Mouse (Mus musculus) kidney, postnatal 0 days (tissue): ENCODE results near the gene Zfp790. TPM values are rescaled to one million over a fixed set of nuclear protein-coding genes. Genes with fewer than 3 reads are reported as not detected.

Experiments
- ATAC-seq: fragments of 200-750 bp; cut with Nextera tagmentation; replicated peaks from 2 replicates; pipeline ENCODE4 v1.8.0; 2017; ENCODE audit warnings: low read depth, moderate number of reproducible peaks, moderate TSS enrichment, moderate library complexity; ENCODE audit not compliant: low FRiP score
- DNase-seq: peaks from one replicate; pipeline ENCODE4 v3.0.0-alpha.2; 2016; ENCODE audit warnings: low spot score
- H3K27ac ChIP-seq: fragments of 300-500 bp; sonication (generic); 2 replicates; pipeline ENCODE4 v1.5.1; 2014; ENCODE audit warnings: mild to moderate bottlenecking
- H3K27me3 ChIP-seq: fragments of 300-500 bp; sonication (generic); 2 replicates; pipeline ENCODE4 v1.6.1; 2014; ENCODE audit warnings: low read length, mixed read lengths; ENCODE audit not compliant: insufficient read depth
- H3K36me3 ChIP-seq: fragments of 300-500 bp; sonication (generic); 2 replicates; pipeline ENCODE4 v1.6.1; 2014; ENCODE audit warnings: low read length, mixed read lengths; ENCODE audit not compliant: insufficient read depth
- H3K4me1 ChIP-seq: fragments of 300-500 bp; sonication (generic); replicated peaks from 2 replicates; pipeline ENCODE4 v1.6.1; 2014; ENCODE audit warnings: antibody characterized with exemption, low read length, mixed read lengths; ENCODE audit not compliant: insufficient read depth
- H3K4me2 ChIP-seq: fragments of 300-500 bp; sonication (generic); 2 replicates; pipeline ENCODE4 v1.6.1; 2014; ENCODE audit warnings: mild to moderate bottlenecking, low read length, moderate library complexity, mixed read lengths
- H3K4me3 ChIP-seq: fragments of 300-500 bp; sonication (generic); replicated peaks from 2 replicates; pipeline ENCODE4 v1.5.1; 2014; ENCODE audit warnings: low read depth, low read length
- H3K9ac ChIP-seq: fragments of 300-500 bp; sonication (generic); 2 replicates; pipeline ENCODE4 v1.6.1; 2014; ENCODE audit warnings: low read depth, low read length
- H3K9me3 ChIP-seq: fragments of 300-500 bp; sonication (generic); replicated peaks from 2 replicates; pipeline ENCODE4 v1.6.1; 2016; ENCODE audit warnings: low read length, inconsistent platforms, mixed read lengths
- CTCF ChIP-seq: IDR thresholded peaks from 2 replicates; pipeline ENCODE4 v1.5.1; 2016; ENCODE audit warnings: antibody characterized with exemption, low read depth, mild to moderate bottlenecking, moderate library complexity
- WGBS: fragments of 180-500 bp; shearing (Covaris S2); extraction: QIAGEN DNeasy Blood & Tissue Kit; methylation state at CpG from one replicate; pipeline ENCODE4 v1.1.7; 2014; 5-methylcytosine and 5-hydroxymethylcytosine counted together
- polyA plus RNA-seq: library from polyadenylated mRNA; unstranded; fragments of >200 nt; fragmentation: Nextera tagmentation; extraction: Ambion mirVana; gene quantifications from 2 replicates; pipeline ENCODE4 v1.2.1, GENCODE M21; 2015

Gene Zfp790
- polyA plus RNA-seq, 1 experiment from 2014 or later = 9.1 TPM

DNA sequence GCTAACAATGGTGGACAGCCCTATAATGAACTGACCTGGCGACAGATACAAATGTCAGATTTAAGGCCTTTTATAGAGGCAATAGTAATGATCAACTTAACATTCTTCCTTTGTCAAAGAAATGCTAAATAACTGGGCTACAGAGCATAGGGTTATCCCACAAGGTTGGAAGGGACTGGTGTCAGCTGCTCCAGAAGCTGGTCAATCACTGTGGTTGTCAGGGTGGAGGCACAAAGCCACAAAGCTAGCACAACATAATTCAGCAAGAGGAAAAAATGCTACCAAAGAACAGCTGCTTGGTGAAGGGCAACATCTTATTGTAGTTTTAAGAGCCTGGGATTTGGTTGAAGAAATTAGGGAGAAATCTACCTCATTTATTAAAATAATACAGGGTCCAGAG is 3.7 kb upstream of the Zfp790 start:
- no peak for DNase-seq

DNA sequence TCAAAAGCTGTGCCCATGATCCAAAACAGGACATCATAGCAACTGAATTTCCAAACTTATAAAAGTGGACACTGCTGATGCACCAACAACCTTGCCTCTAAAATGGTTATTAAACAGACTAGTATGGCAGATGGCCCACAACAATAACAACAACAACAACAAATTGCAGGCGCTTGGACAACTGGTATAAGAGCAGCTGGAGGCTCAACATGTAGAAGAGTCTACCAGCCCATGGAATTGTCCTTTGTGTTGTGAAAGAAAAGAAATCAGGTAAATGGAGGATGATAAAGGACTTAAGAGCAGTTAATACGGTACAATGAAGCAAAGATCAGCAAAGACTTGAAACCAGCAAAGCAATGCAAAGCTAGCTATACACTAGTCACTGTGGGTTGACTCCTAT is 1.5 kb upstream of the Zfp790 start:
- DNase-seq (no peak), ATAC-seq (no peak)
- 97% methylated on average over 2 of the region's 2 CpGs for WGBS
- no peak overlapping the region for H3K27ac ChIP-seq
- TF ChIP-seq CTCF = no peak
- no peak overlapping the region for H3K4me2 ChIP-seq
- H3K4me3 ChIP-seq = no peak overlapping the region
- H3K9ac ChIP-seq = no peak overlapping the region
- H3K9me3 ChIP-seq = no peaks in the 10 kb centered on the region
- no peaks in the 10 kb centered on the region for H3K27me3 ChIP-seq
- peaks cover 6% of the 10 kb centered on the region; the same call in 1 of the 2 replicates for H3K4me1 ChIP-seq
- no peaks in the 10 kb centered on the region for H3K36me3 ChIP-seq

More for the DNA sequence above, 3.7 kb upstream of the Zfp790 start:
- Histone ChIP-seq H3K27ac (no peak overlapping the region), H3K4me2 (no peak overlapping the region), H3K4me1 (peaks cover 4% of the 10 kb centered on the region; the same call in 1 of the 2 replicates), H3K9me3 (no peaks in the 10 kb centered on the region), H3K36me3 (no peaks in the 10 kb centered on the region), H3K9ac (no peak overlapping the region), H3K27me3 (no peaks in the 10 kb centered on the region), H3K4me3 (no peak overlapping the region)
- ATAC-seq = no peak
- WGBS = 95% methylated on average over 1 of the region's 1 CpGs
- no peak for TF ChIP-seq CTCF

DNA sequence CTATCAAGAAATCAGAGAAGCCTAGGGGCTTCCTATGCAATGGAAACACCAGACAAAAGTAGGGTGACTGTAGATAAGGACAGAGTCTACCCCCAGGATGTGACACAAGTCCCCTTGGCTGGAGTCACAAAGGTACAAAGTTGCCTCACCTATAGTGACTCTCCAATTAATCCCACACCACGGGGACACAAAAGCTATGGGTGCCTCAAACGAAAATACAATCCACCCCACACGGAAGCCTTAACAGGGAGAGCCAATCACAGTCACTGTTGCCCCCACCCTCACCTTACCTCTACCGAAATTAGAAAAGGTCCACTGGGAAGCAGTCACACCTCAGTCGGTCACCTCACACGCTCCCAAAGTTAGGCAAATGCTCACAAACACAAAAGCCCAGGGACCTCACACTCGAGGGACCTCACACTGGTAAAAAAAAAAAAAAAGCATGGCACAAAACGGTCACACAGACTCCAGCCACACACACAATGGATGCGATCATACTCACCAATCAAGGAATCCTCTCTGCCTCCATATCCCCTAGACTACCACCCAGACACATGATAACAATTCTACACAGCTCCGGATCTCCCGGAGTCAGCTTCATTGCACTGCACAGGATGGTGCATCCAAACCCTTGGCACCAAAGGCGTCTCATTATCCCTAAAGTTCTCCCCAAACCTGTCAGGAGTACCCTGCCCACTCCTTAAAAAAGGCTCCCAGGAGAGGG is 691 bp upstream of the Zfp790 start:
- Histone ChIP-seq H3K4me3 (peak overlapping the region; percentile 64), H3K9ac (peak overlapping the region; percentile 60), H3K4me1 (peaks cover 8% of the 10 kb centered on the region; the same call in 1 of the 2 replicates), H3K9me3 (no peaks in the 10 kb centered on the region), H3K27ac (no peak overlapping the region), H3K36me3 (no peaks in the 10 kb centered on the region), H3K4me2 (peak overlapping the region; percentile 91), H3K27me3 (no peaks in the 10 kb centered on the region)
- WGBS = 2% methylated on average over 12 of the region's 12 CpGs
- ATAC-seq (peak; percentile 14; the same call in 1 of the 2 replicates), DNase-seq (peak; percentile 12)
- no peak for TF ChIP-seq CTCF

DNA sequence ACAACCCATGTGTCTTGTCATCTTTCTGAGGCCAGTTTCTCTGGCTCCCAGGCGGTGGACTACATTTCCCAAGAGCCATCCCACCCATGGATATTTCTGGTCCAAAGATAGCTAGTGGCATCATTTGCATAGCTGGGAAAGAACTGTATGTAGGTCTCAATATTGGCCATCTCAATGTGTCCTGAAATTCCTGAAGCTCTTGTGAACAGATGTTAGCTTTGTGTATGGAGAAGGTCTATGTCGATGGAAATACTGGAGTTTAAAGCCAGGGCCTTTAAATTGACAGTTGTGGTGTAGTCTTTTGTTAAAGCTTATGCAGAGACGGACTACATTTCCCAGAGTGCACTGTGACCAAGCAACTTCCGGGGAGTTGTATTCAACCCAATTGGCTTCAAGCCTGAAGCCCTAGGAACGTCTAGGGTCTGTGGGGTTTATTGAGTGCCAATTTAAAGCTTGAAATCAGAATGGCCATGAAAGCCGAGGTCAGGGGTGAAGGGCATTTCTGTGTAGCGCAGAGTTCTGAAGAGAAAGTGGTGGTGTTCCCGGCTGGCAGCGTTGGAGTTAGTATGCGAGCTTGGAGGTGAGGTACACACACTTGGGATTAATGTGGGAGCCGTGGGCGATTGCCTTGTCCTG is 2.8 kb downstream of the Zfp790 start:
- WGBS = 4% methylated on average over 12 of the region's 12 CpGs

DNA sequence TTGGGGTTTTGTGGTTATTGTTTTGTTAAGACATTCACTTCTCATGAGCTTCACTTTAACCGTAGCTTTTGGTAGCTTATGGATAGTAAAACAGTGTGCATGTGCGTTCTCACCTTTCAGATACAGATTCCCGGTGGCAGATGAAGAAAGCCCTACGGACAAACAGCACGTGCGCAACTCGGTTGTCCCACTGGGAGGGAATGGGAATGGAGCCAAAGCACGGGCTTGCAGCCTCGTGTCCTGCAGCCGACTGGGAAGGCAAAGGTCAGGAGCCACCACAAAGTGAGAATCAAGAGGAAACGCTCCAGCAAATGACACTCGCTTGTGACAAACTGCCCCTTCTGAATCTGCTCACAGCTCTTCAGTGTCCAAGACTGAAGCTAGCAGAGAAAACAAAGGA is 12.1 kb downstream of the Zfp790 start:
- peaks cover 55% of the 10 kb centered on the region for H3K36me3 ChIP-seq
- no peak overlapping the region for H3K9ac ChIP-seq
- no peaks in the 10 kb centered on the region for H3K4me1 ChIP-seq
- DNase-seq (no peak), ATAC-seq (no peak)
- H3K27ac ChIP-seq = no peak overlapping the region
- H3K9me3 ChIP-seq = no peaks in the 10 kb centered on the region
- no peaks in the 10 kb centered on the region for H3K27me3 ChIP-seq
- H3K4me3 ChIP-seq = no peak overlapping the region
- H3K4me2 ChIP-seq = no peak overlapping the region
- TF ChIP-seq CTCF = no peak
- 90% methylated on average over 12 of the region's 12 CpGs for WGBS

More for the DNA sequence above, 2.8 kb downstream of the Zfp790 start:
- ATAC-seq = 0 out of 2 replicates have a peak, but pooled peaks have one; percentile 45
- H3K9ac ChIP-seq = peak overlapping the region; percentile 61
- H3K36me3 ChIP-seq = 0 out of 2 replicates have a peak, but pooled peaks cover 12% of the 10 kb centered on the region
- H3K27me3 ChIP-seq = no peaks in the 10 kb centered on the region
- H3K4me3 ChIP-seq = peak overlapping the region; percentile 44
- no peak for TF ChIP-seq CTCF
- H3K4me1 ChIP-seq = peaks cover 8% of the 10 kb centered on the region; the same call in 1 of the 2 replicates
- peak; percentile 93 for DNase-seq
- H3K27ac ChIP-seq = peak overlapping the region; percentile 42; the same call in 1 of the 2 replicates
- H3K4me2 ChIP-seq = peak overlapping the region; percentile 58
- no peaks in the 10 kb centered on the region for H3K9me3 ChIP-seq

DNA sequence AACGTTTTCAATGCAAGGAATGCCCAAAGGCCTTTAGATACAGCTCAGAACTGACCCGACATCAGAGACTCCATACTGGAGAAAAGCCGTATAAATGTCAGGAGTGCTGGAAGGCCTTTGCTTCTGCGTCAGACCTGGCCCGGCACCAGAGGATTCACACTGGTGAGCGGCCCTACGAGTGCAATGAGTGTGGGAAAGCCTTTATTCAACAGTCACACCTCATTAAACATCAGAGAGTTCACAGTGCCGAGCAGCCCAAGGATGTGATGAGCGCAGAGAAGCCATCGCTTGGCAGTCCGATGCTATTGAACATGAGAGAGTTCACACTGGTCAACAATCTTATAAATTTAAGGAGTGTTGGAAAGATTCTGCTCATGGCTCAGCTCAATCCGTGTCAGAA is 13.9 kb downstream of the Zfp790 start:
- Histone ChIP-seq H3K36me3 (peaks cover 47% of the 10 kb centered on the region), H3K9me3 (no peaks in the 10 kb centered on the region), H3K27me3 (no peaks in the 10 kb centered on the region), H3K27ac (no peak overlapping the region), H3K4me3 (no peak overlapping the region), H3K4me1 (no peaks in the 10 kb centered on the region), H3K4me2 (no peak overlapping the region), H3K9ac (no peak overlapping the region)
- peak; percentile 82; the same call in 1 of the 2 replicates for ATAC-seq
- WGBS = 52% methylated on average over 12 of the region's 12 CpGs
- TF ChIP-seq CTCF = no peak
- DNase-seq = peak; percentile 37
